Mouse (Mus musculus) hindbrain, embryonic 14.5 days (tissue): ENCODE results near the gene Olfr1382. TPM values are rescaled to one million over a fixed set of nuclear protein-coding genes. Genes with fewer than 3 reads are reported as not detected.
"Not testable (repeated sequence)": the region's sequence is repeated elsewhere in the genome, so short reads cannot be mapped to it uniquely, and the experiment has no call there.

Experiments used
- ATAC-seq: fragments of 200-750 bp; cut with Nextera tagmentation; 2 replicates; pipeline ENCODE4 v1.8.0; 2017; ENCODE audit warnings: moderate number of reproducible peaks, mild to moderate bottlenecking, moderate TSS enrichment, moderate library complexity; ENCODE audit not compliant: low FRiP score
- DNase-seq: peaks from one replicate; pipeline ENCODE4 v3.0.0-alpha.2; 2015; ENCODE audit warnings: low spot score
- H3K27ac ChIP-seq: fragments of 300-500 bp; sonication (generic); 2 replicates; pipeline ENCODE4 v1.5.1; 2014; ENCODE audit warnings: mild to moderate bottlenecking, moderate library complexity
- H3K27me3 ChIP-seq: fragments of 300-500 bp; sonication (generic); 2 replicates; pipeline ENCODE4 v1.6.1; 2014; ENCODE audit warnings: mild to moderate bottlenecking, low read length, mixed read lengths; ENCODE audit not compliant: control insufficient read depth, insufficient read depth
- H3K36me3 ChIP-seq: fragments of 300-500 bp; sonication (generic); replicated peaks from 2 replicates; pipeline ENCODE4 v1.6.1; 2014; ENCODE audit not compliant: control insufficient read depth, insufficient read depth
- H3K4me1 ChIP-seq: fragments of 300-500 bp; sonication (generic); replicated peaks from 2 replicates; pipeline ENCODE4 v1.6.1; 2014; ENCODE audit warnings: antibody characterized with exemption, low read length, mixed read lengths; ENCODE audit not compliant: control insufficient read depth, insufficient read depth
- H3K4me2 ChIP-seq: fragments of 300-500 bp; sonication (generic); replicated peaks from 2 replicates; pipeline ENCODE4 v1.6.1; 2014; ENCODE audit warnings: mild to moderate bottlenecking, moderate library complexity
- H3K4me3 ChIP-seq: fragments of 300-500 bp; sonication (generic); replicated peaks from 2 replicates; pipeline ENCODE4 v1.5.1; 2014; ENCODE audit warnings: mild to moderate bottlenecking, low read length
- H3K9ac ChIP-seq: fragments of 300-500 bp; sonication (generic); 2 replicates; pipeline ENCODE4 v1.6.1; 2014
- H3K9me3 ChIP-seq: fragments of 300-500 bp; sonication (generic); 2 replicates; pipeline ENCODE4 v1.6.1; 2016; ENCODE audit warnings: low read length; ENCODE audit not compliant: control insufficient read depth
- WGBS: fragments of 180-500 bp; shearing (Covaris S2); extraction: QIAGEN DNeasy Blood & Tissue Kit; methylation state at CpG from one replicate; pipeline ENCODE4 v1.1.7; 2014; 5-methylcytosine and 5-hydroxymethylcytosine counted together
- polyA plus RNA-seq: library from polyadenylated mRNA; unstranded; fragments of >200 nt; fragmentation: Nextera tagmentation; extraction: Ambion mirVana; gene quantifications from 2 replicates; pipeline ENCODE4 v1.2.1, GENCODE M21; 2014

Gene Olfr1382
- polyA plus RNA-seq, 1 experiment from 2014 or later = not detected

DNA sequence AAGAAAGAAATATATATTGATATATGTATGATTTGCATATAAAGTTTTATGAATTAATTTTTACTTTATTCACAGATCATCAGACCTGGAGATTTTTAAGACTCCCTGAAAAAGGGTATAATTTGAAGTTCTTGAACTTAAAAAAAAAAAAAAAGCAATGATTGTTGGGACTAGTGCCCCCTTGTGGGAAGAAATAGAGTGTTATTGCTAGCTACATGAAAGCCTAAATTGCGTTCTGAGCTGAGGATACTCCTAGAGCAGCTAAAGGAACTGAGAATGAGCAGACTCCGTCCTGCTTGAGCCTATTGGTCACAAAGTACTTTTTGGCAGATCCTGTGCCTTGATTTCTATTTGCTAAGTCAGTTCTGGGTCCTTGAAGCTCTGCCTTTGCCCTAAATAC, 47.0 kb downstream of the Olfr1382 start:
- not testable (repeated sequence) for H3K4me3 ChIP-seq, H3K9me3 ChIP-seq, H3K9ac ChIP-seq, H3K4me1 ChIP-seq, DNase-seq, H3K36me3 ChIP-seq, H3K27ac ChIP-seq, ATAC-seq, H3K27me3 ChIP-seq, H3K4me2 ChIP-seq
- 45% methylated on average over 2 of the region's 2 CpGs for WGBS

- H3K9me3 ChIP-seq, H3K4me3 ChIP-seq, DNase-seq, H3K27me3 ChIP-seq, ATAC-seq, H3K4me2 ChIP-seq, H3K36me3 ChIP-seq, H3K9ac ChIP-seq, H3K4me1 ChIP-seq, H3K27ac ChIP-seq: not testable (repeated sequence)
- 88% methylated on average over 8 of the region's 8 CpGs for WGBS
Observed at GRCm38 (mm10) chr11:49580452-49580851, 52.4 kb downstream of the Olfr1382 start.

Other genes starting within 250 kb of the Olfr1382 start
- gene Olfr1393, start 249.9 kb upstream of the Olfr1382 start, polyA plus RNA-seq = not detected in 2 replicates
- gene Olfr1392, start 243.0 kb upstream of the Olfr1382 start, polyA plus RNA-seq = not detected in 2 replicates
- gene Olfr10, start 223.5 kb upstream of the Olfr1382 start, polyA plus RNA-seq = 0.07 TPM in 1 of 2 replicates, not detected in the other
- not detected in 2 replicates for gene Olfr1391, start 205.5 kb upstream of the Olfr1382 start, polyA plus RNA-seq
- gene Olfr1390, start 193.1 kb upstream of the Olfr1382 start, polyA plus RNA-seq = not detected in 2 replicates
- gene Olfr1389, start 105.2 kb upstream of the Olfr1382 start, polyA plus RNA-seq = not detected in 2 replicates
- gene Olfr1388, start 91.6 kb upstream of the Olfr1382 start, polyA plus RNA-seq = 0.07 TPM in 1 of 2 replicates, not detected in the other
- gene Olfr1387, start 72.9 kb upstream of the Olfr1382 start, polyA plus RNA-seq = not detected in 2 replicates
- gene Olfr1386, start 63.2 kb upstream of the Olfr1382 start, polyA plus RNA-seq = not detected in 2 replicates
- not detected in 2 replicates for gene Olfr1385, start 39.2 kb upstream of the Olfr1382 start, polyA plus RNA-seq
- gene Olfr1384, start 21.5 kb upstream of the Olfr1382 start, polyA plus RNA-seq = not detected in 2 replicates
- gene Olfr1383, start 8.6 kb upstream of the Olfr1382 start, polyA plus RNA-seq = not detected in 2 replicates
- gene Olfr1381, start 15.2 kb downstream of the Olfr1382 start, polyA plus RNA-seq = not detected in 2 replicates
- not detected in 2 replicates for gene Olfr1380, start 28.6 kb downstream of the Olfr1382 start, polyA plus RNA-seq
- 2.2 and 2.8 TPM in 2 replicates for gene Flt4, start 81.0 kb downstream of the Olfr1382 start, polyA plus RNA-seq
- gene Scgb3a1, start 135.4 kb downstream of the Olfr1382 start, polyA plus RNA-seq = not detected in 2 replicates
- 40.1 and 42.1 TPM in 2 replicates for gene Cnot6, start 184.5 kb downstream of the Olfr1382 start, polyA plus RNA-seq